Mouse (Mus musculus) cortical plate, adult 2 months (tissue): Measurements from ENCODE around the gene Ccdc57.

Source experiments
- CTCF ChIP-seq: fragments of 200-500 bp; IDR thresholded peaks from 2 replicates; pipeline ENCODE4 v1.5.1; 2011; ENCODE audit warnings: mild to moderate bottlenecking, control low read depth, low read length; ENCODE audit not compliant: insufficient read depth; ENCODE audit errors: extremely low read depth
- POLR2A ChIP-seq: fragments of 200-500 bp; IDR thresholded peaks from 2 replicates; pipeline ENCODE4 v1.6.1; 2011; ENCODE audit warnings: mild to moderate bottlenecking, low read length, control low read depth; ENCODE audit not compliant: insufficient read depth; ENCODE audit errors: extremely low read depth

GRCm38 (mm10) chr11:120939712-120940341, 7.2 kb upstream of the Ccdc57 start:
- TF ChIP-seq CTCF = no peak
- no peak for TF ChIP-seq POLR2A
